Mouse (Mus musculus): Measurements from ENCODE around the gene Tmprss12. TPM values are rescaled to one million over a fixed set of nuclear protein-coding genes. Genes with fewer than 3 reads are reported as not detected.

Tmprss12 gene
- not detected for polyA plus RNA-seq (2012; fragmentation: generic; extraction: Trizol)

DNA sequence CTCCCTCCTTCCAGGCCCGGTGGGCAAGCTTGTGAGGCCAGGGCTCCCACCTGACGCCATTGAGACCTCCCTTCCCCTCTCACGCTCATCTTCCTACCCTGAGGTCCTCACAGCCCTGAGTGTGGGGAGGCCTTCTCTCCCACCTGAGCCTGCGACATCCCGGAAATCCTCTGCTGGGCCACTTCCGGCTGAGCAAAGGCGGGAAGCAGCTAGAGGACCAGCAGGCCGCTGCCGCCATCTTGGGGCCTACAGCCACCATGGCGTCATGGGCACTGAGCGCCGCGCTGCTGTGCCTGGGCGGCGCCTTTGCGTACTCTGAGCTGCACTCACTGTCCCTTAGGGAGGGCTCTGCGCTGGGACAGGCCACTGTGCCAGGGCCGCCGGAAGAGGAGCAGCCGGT is at the start of gene Tmprss12:
Tmprss12 (plus strand) TSS at position 212 of the 400 bp plus-strand sequence.
- no peaks in the 10 kb centered on the region for H3K36me3 ChIP-seq (ENCODE audit: control insufficient read depth, insufficient read depth)
- no peak within 1 kb of the TSS for H3K4me2 ChIP-seq (ENCODE audit: low read depth)
- H3K79me2 ChIP-seq (ENCODE audit: control insufficient read depth, insufficient read depth): no peaks in the 10 kb centered on the region
- H3ac ChIP-seq (ENCODE audit: control insufficient read depth, insufficient read length): no peak within 1 kb of the TSS
- TF ChIP-seq REST (IDR thresholded peaks at IDR 0.05; ENCODE audit: insufficient read depth, insufficient read length): no peak
- no peak for TF ChIP-seq TCF12 (IDR thresholded peaks at IDR 0.05; ENCODE audit: insufficient read depth, poor library complexity, severe bottlenecking)
- TF ChIP-seq SRF (IDR thresholded peaks at IDR 0.05; ENCODE audit: control insufficient read depth, insufficient read length, low read depth): no peak
- peak in 2 of 3 experiments; percentile 5 to 19 for TF ChIP-seq MYOG (IDR thresholded peaks at IDR 0.05; ENCODE audit: control insufficient read depth in 1 of 3, insufficient read depth in 1 of 3, insufficient read length in 2 of 3, low read depth in 2 of 3)
- H3K4me3 ChIP-seq: no peak within 1 kb of the TSS
- peaks cover 4% of the 10 kb centered on the region for H3K27me3 ChIP-seq (ENCODE audit: control insufficient read depth, insufficient read depth, insufficient read length)

DNA sequence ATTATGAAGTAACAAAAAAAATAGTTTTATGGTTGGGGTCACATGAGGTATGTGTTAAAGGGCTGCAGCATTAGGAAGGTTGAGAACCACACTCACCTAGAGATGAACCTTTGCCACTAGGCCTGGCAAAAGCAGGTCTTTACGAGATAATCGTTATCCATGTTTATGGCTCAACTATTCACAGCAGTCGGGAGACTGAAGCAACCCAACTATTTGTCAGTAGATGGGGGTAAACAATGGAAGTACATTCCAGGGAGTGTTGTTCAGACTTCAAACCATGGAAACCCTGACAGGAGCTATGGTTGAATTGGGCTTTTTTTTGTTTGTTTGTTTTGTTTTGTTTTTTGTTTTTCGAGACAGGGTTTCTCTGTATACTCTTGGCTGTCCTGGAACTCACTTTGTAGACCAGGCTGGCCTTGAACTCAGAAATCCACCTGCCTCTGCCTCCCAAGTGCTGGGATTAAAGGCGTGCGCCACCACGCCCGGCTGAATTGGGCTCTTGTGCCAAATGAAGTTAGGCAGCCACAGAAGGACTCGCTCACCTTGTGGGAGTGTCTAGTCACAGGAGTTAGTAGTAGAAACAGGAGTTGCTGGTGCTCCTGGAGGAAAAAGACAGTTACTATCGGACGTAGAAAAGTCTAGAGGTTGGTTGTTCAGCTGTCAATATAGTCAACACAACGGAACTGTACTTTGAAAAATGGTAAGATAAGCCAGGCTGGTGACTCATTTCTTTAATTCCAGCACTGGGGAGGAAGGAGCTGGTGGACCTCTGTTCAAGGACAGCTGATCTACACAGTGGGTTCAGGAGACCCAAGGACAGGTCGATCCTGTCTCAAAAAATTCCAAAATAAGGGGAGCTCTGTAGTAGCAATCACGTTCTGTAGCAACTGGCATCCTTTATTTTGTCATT is 48.8 kb upstream of the Tmprss12 start:
- TF ChIP-seq TCF12 (IDR thresholded peaks at IDR 0.05; ENCODE audit: insufficient read depth, poor library complexity, severe bottlenecking) (no peak), SRF (IDR thresholded peaks at IDR 0.05; ENCODE audit: control insufficient read depth, insufficient read length, low read depth) (no peak), POLR2AphosphoS2 (IDR thresholded peaks at IDR 0.05; ENCODE audit: insufficient read length, low read depth) (no peak), MYOG (IDR thresholded peaks at IDR 0.05; ENCODE audit: control insufficient read depth in 1 of 3, insufficient read depth in 1 of 3, insufficient read length in 2 of 3, low read depth in 2 of 3) (no peak), TCF3 (IDR thresholded peaks at IDR 0.05; ENCODE audit: insufficient read length, low read depth) (no peak), USF1 (IDR thresholded peaks at IDR 0.05; ENCODE audit: low read depth) (no peak), E2F4 (IDR thresholded peaks at IDR 0.05; ENCODE audit: insufficient read depth) (no peak), REST (IDR thresholded peaks at IDR 0.05; ENCODE audit: insufficient read depth, insufficient read length) (no peak), CEBPB (IDR thresholded peaks at IDR 0.05; ENCODE audit: insufficient read depth, poor library complexity, severe bottlenecking) (no peak), MYOD1 (IDR thresholded peaks at IDR 0.05; ENCODE audit: control insufficient read depth in 1 of 3, insufficient read length in 2 of 3, low read depth in 2 of 3) (no peak), POLR2A (IDR thresholded peaks at IDR 0.05; ENCODE audit: insufficient read length, low read depth) (no peak), MAX (IDR thresholded peaks at IDR 0.05; ENCODE audit: low read depth) (no peak)
- Histone ChIP-seq H3K79me2 (ENCODE audit: control insufficient read depth, insufficient read depth) (peaks cover 75% of the 10 kb centered on the region), H3K36me3 (ENCODE audit: control insufficient read depth, insufficient read depth) (peaks cover 31% of the 10 kb centered on the region), H3ac (ENCODE audit: control insufficient read depth, insufficient read length) (no peak overlapping the region), H3K27me3 (ENCODE audit: control insufficient read depth, insufficient read depth, insufficient read length) (no peaks in the 10 kb centered on the region), H3K4me2 (ENCODE audit: low read depth) (no peak overlapping the region), H3K4me3 (no peak overlapping the region)

DNA sequence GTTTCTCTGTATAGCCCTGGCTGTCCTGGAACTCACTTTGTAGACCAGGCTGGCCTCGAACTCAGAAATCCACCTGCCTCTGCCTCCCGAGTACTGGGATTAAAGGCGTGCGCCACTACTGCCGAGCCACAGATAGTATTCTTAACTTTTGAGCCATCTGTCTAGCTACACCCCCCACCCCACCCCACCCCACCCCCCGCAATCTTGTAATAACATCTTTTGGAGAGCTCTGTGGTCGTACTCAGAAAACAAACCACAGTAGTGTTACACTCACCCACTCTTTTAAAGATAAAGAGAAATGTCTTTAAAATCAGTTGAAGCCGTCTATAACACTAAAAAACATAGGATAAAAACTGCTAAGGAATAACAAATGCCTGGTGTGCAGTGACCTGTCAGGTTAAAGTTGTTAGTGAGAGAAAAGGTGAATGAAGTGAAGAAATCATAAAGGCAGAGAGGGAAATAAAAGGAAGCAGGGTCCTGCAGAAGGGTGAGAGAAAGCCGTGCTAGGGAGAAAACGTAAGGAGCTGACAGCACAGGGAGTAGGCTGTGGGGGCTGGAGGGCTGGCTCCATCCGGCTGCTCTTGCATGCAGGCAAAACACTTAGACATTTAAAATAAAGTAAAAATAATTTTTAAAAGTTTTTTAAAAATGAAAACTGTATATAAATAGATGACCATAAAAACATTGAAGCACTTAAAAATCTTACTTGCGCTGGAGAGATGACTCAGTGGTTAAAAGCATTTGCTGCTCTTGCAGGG is 45.2 kb upstream of the Tmprss12 start:
- peaks cover 88% of the 10 kb centered on the region for H3K79me2 ChIP-seq (ENCODE audit: control insufficient read depth, insufficient read depth)
- H3K4me3 ChIP-seq: no peak overlapping the region
- no peak overlapping the region for H3K4me2 ChIP-seq (ENCODE audit: low read depth)
- H3ac ChIP-seq (ENCODE audit: control insufficient read depth, insufficient read length): no peak overlapping the region
- TF ChIP-seq MYOG (IDR thresholded peaks at IDR 0.05; ENCODE audit: control insufficient read depth in 1 of 3, insufficient read depth in 1 of 3, insufficient read length in 2 of 3, low read depth in 2 of 3) (no peak), E2F4 (IDR thresholded peaks at IDR 0.05; ENCODE audit: insufficient read depth) (no peak), POLR2A (IDR thresholded peaks at IDR 0.05; ENCODE audit: insufficient read length, low read depth) (no peak), USF1 (IDR thresholded peaks at IDR 0.05; ENCODE audit: low read depth) (no peak), MYOD1 (IDR thresholded peaks at IDR 0.05; ENCODE audit: control insufficient read depth in 1 of 3, insufficient read length in 2 of 3, low read depth in 2 of 3) (no peak)
- peaks cover 49% of the 10 kb centered on the region for H3K36me3 ChIP-seq (ENCODE audit: control insufficient read depth, insufficient read depth)
- no peaks in the 10 kb centered on the region for H3K27me3 ChIP-seq (ENCODE audit: control insufficient read depth, insufficient read depth, insufficient read length)

DNA sequence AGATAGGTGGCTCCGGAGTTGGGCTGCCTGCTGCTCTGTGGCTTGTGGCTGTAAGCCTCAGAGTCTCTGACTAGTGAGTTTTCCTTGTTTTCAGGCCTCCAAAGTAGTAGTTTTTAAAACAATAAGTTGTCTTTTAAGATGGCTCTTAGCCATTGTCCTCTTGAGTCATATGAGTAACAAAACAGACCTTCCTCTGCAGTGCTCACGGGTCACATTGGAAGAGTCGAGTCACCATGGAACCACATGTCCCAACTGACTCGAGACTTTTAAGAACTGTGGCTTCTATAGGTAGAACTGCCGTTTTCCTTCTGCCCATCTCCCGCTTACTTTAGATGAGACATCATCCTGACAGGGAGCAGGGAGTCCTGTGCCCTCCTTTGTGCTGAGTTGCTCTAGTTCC is 43.7 kb upstream of the Tmprss12 start:
- Histone ChIP-seq H3K4me2 (ENCODE audit: low read depth) (no peak overlapping the region), H3K27me3 (ENCODE audit: control insufficient read depth, insufficient read depth, insufficient read length) (no peaks in the 10 kb centered on the region), H3K4me3 (no peak overlapping the region), H3K36me3 (ENCODE audit: control insufficient read depth, insufficient read depth) (peaks cover 63% of the 10 kb centered on the region), H3K79me2 (ENCODE audit: control insufficient read depth, insufficient read depth) (peaks cover 88% of the 10 kb centered on the region), H3ac (ENCODE audit: control insufficient read depth, insufficient read length) (no peak overlapping the region)
- TF ChIP-seq MAX (IDR thresholded peaks at IDR 0.05; ENCODE audit: low read depth): no peak
- no peak for TF ChIP-seq SRF (IDR thresholded peaks at IDR 0.05; ENCODE audit: control insufficient read depth, insufficient read length, low read depth)
- TF ChIP-seq TCF12 (IDR thresholded peaks at IDR 0.05; ENCODE audit: insufficient read depth, poor library complexity, severe bottlenecking): no peak
- TF ChIP-seq POLR2A (IDR thresholded peaks at IDR 0.05; ENCODE audit: insufficient read length, low read depth): no peak
- no peak for TF ChIP-seq MYOD1 (IDR thresholded peaks at IDR 0.05; ENCODE audit: control insufficient read depth in 1 of 3, insufficient read length in 2 of 3, low read depth in 2 of 3)
- TF ChIP-seq CEBPB (IDR thresholded peaks at IDR 0.05; ENCODE audit: insufficient read depth, poor library complexity, severe bottlenecking): no peak
- TF ChIP-seq TCF3 (IDR thresholded peaks at IDR 0.05; ENCODE audit: insufficient read length, low read depth): no peak
- no peak for TF ChIP-seq MYOG (IDR thresholded peaks at IDR 0.05; ENCODE audit: control insufficient read depth in 1 of 3, insufficient read depth in 1 of 3, insufficient read length in 2 of 3, low read depth in 2 of 3)
- no peak for TF ChIP-seq USF1 (IDR thresholded peaks at IDR 0.05; ENCODE audit: low read depth)
- no peak for TF ChIP-seq REST (IDR thresholded peaks at IDR 0.05; ENCODE audit: insufficient read depth, insufficient read length)
- TF ChIP-seq E2F4 (IDR thresholded peaks at IDR 0.05; ENCODE audit: insufficient read depth): no peak
- no peak for TF ChIP-seq POLR2AphosphoS2 (IDR thresholded peaks at IDR 0.05; ENCODE audit: insufficient read length, low read depth)
